Mouse (Mus musculus) MEL (cell line): ENCODE measurements around the gene Itpr2. TPM values are rescaled to one million over a fixed set of nuclear protein-coding genes. Genes with fewer than 3 reads are reported as not detected.
A peak's percentile ranks its signal among the peaks of the same experiment; 100 is the strongest.

Experiments used
- DNase-seq: peaks from one replicate; pipeline ENCODE4 v3.0.0; 2011; ENCODE audit warnings: low read depth, low spot score
- H3K27ac ChIP-seq: 2 replicates; pipeline ENCODE4 v1.5.1; 2012; ENCODE audit warnings: low read depth, mild to moderate bottlenecking, control low read depth, low read length, moderate library complexity; ENCODE audit not compliant: control insufficient read depth
- H3K27me3 ChIP-seq, 2 experiments: fragments of 150-350 bp in 1 of 2; sonication (generic) in 1 of 2; 2 replicates each; pipeline ENCODE4 v1.6.1; 2012; ENCODE audit warnings: low read length in 2 of 2, mild to moderate bottlenecking in 2 of 2, improper control_type of control experiment in 1 of 2, moderate library complexity in 1 of 2; ENCODE audit not compliant: insufficient read depth in 2 of 2, control insufficient read depth in 1 of 2
- H3K36me3 ChIP-seq, 2 experiments: 2 replicates each; pipeline ENCODE4 v1.6.1; 2012 to 2014; ENCODE audit warnings: low read length in 2 of 2, improper control_type of control experiment in 1 of 2, inconsistent platforms in 1 of 2, mild to moderate bottlenecking in 1 of 2; ENCODE audit not compliant: insufficient read depth in 2 of 2, control insufficient read depth in 1 of 2
- H3K4me1 ChIP-seq, 2 experiments: fragments of 150-350 bp in 1 of 2; sonication (generic) in 1 of 2; 2 replicates each; pipeline ENCODE4 v1.6.1; 2012; ENCODE audit warnings: low read length in 2 of 2, improper control_type of control experiment in 1 of 2, mild to moderate bottlenecking in 1 of 2; ENCODE audit not compliant: insufficient read depth in 2 of 2, control insufficient read depth in 1 of 2
- H3K4me3 ChIP-seq, 2 experiments: fragments of 150-350 bp in 1 of 2; sonication (generic) in 1 of 2; 2 replicates each; pipeline ENCODE4 v1.5.1; 2012; ENCODE audit warnings: low read depth in 2 of 2, low read length in 2 of 2, mild to moderate bottlenecking in 2 of 2, moderate library complexity in 2 of 2, control low read depth in 1 of 2, improper control_type of control experiment in 1 of 2; ENCODE audit not compliant: control insufficient read depth in 1 of 2, insufficient read depth in 1 of 2
- H3K79me2 ChIP-seq: 2 replicates; pipeline ENCODE4 v1.6.1; 2012; ENCODE audit warnings: mild to moderate bottlenecking, low read length, moderate library complexity; ENCODE audit not compliant: control insufficient read depth, poor library complexity, insufficient read depth
- H3K9ac ChIP-seq: 2 replicates; pipeline ENCODE4 v1.6.1; 2012; ENCODE audit warnings: low read depth, mild to moderate bottlenecking, control low read depth, low read length, moderate library complexity; ENCODE audit not compliant: control insufficient read depth, poor library complexity, severe bottlenecking
- H3K9me3 ChIP-seq: fragments of 150-350 bp; sonication (generic); replicated peaks from 2 replicates; pipeline ENCODE4 v1.6.1; 2012; ENCODE audit warnings: mild to moderate bottlenecking, low read length, improper control_type of control experiment, moderate library complexity; ENCODE audit not compliant: insufficient read depth
- CHD1 ChIP-seq: IDR thresholded peaks from 2 replicates; pipeline ENCODE4 v1.6.1; 2012; ENCODE audit warnings: low read depth, mild to moderate bottlenecking, inconsistent platforms, low read length, improper control_type of control experiment
- CHD2 ChIP-seq: IDR thresholded peaks from 2 replicates; pipeline ENCODE4 v1.6.1; 2011; ENCODE audit warnings: low read length, improper control_type of control experiment
- ELF1 ChIP-seq: IDR thresholded peaks from 2 replicates; pipeline ENCODE4 v1.6.1; 2014; ENCODE audit warnings: low read depth, mild to moderate bottlenecking, inconsistent platforms, low read length, improper control_type of control experiment, moderate library complexity
- ETS1 ChIP-seq: IDR thresholded peaks from 2 replicates; pipeline ENCODE4 v1.6.1; 2012; ENCODE audit warnings: low read depth, mild to moderate bottlenecking, inconsistent platforms, low read length, improper control_type of control experiment, moderate library complexity
- KAT2A ChIP-seq: conservative IDR thresholded peaks from 2 replicates; pipeline ENCODE4 v1.6.1; 2012; ENCODE audit warnings: low read depth, low read length, improper control_type of control experiment, inconsistent platforms
- MAFK ChIP-seq: IDR thresholded peaks from 2 replicates; pipeline ENCODE4 v1.6.1; 2011; ENCODE audit warnings: low read depth, mild to moderate bottlenecking, low read length, improper control_type of control experiment, borderline replicate concordance
- MAX ChIP-seq: IDR thresholded peaks from 2 replicates; pipeline ENCODE4 v1.6.1; 2011; ENCODE audit warnings: low read length, improper control_type of control experiment
- MEF2A ChIP-seq: IDR thresholded peaks from 2 replicates; pipeline ENCODE4 v1.6.1; 2014; ENCODE audit warnings: low read depth, mild to moderate bottlenecking, inconsistent platforms, low read length, improper control_type of control experiment; ENCODE audit not compliant: poor library complexity, insufficient replicate concordance, severe bottlenecking; ENCODE audit errors: extremely low read depth
- MXI1 ChIP-seq: IDR thresholded peaks from 2 replicates; pipeline ENCODE4 v1.6.1; 2011; ENCODE audit warnings: mild to moderate bottlenecking, low read depth, low read length, improper control_type of control experiment
- MYB ChIP-seq: IDR thresholded peaks from 2 replicates; pipeline ENCODE4 v1.6.1; 2011; ENCODE audit warnings: mild to moderate bottlenecking, low read depth, low read length, improper control_type of control experiment
- POLR2A ChIP-seq, 2 experiments: IDR thresholded peaks; 2 replicates each; pipeline ENCODE4 v1.6.1; 2011 to 2012; ENCODE audit warnings: low read length in 2 of 2, mild to moderate bottlenecking in 2 of 2, control low read depth in 1 of 2, improper control_type of control experiment in 1 of 2, low read depth in 1 of 2, moderate library complexity in 1 of 2; ENCODE audit not compliant: control insufficient read depth in 1 of 2, insufficient read depth in 1 of 2, poor library complexity in 1 of 2
- TBP ChIP-seq: IDR thresholded peaks from 2 replicates; pipeline ENCODE4 v1.8.0; 2011; ENCODE audit warnings: low read depth, low read length, improper control_type of control experiment
- TCF12 ChIP-seq: IDR thresholded peaks from 2 replicates; pipeline ENCODE4 v1.6.1; 2014; ENCODE audit warnings: low read depth, mild to moderate bottlenecking, inconsistent platforms, low read length, improper control_type of control experiment, moderate library complexity
- ZMIZ1 ChIP-seq: IDR thresholded peaks from 2 replicates; pipeline ENCODE4 v1.6.1; 2012; ENCODE audit warnings: low read depth, mild to moderate bottlenecking, inconsistent platforms, low read length, improper control_type of control experiment, moderate library complexity
- polyA plus RNA-seq, 2 experiments: library from polyadenylated mRNA; stranded (reverse) in 1 of 2; unstranded in 1 of 2; fragments of >175 nt in 1 of 2; fragments of >200 nt in 1 of 2; gene quantifications; 2 replicates each; pipeline versions ENCODE4 v1.2.1 to v1.2.4; 2012; ENCODE audit warnings: low replicate concordance in 2 of 2, low read depth in 1 of 2; ENCODE audit not compliant: insufficient read length in 2 of 2, insufficient read depth in 1 of 2, missing spikeins in 1 of 2
- total RNA-seq: library from RNA; depleted of rRNA; stranded (reverse); fragments of 300-350 nt; gene quantifications from 2 replicates; pipeline ENCODE4 v1.2.3, GENCODE M21; 2012

Gene Itpr2
- total and polyA plus RNA-seq, 3 experiments = 1.5 to 3.0 TPM; not detected in 1

GRCm38 (mm10) chr6:146111781-146112180, 390.2 kb downstream of the Itpr2 start (continued):
- TF ChIP-seq MXI1 (no peak), MAFK (no peak), CHD2 (no peak), MYB (peak; percentile 79), ETS1 (peak; percentile 60; the same call in 1 of the 2 replicates), TBP (no peak), MEF2A (no peak)

GRCm38 (mm10) chr6:146110832-146111741, 390.9 kb downstream of the Itpr2 start:
- H3K27me3 ChIP-seq = no peaks in the 10 kb centered on the region
- peaks cover 0 to 10% of the 10 kb centered on the region in 2 experiments; a peak in 3 of 4 replicates for H3K36me3 ChIP-seq
- no peak for TF ChIP-seq MAX
- TF ChIP-seq MEF2A = no peak
- no peak for TF ChIP-seq MXI1
- no peak for TF ChIP-seq ELF1
- no peaks in the 10 kb centered on the region for H3K79me2 ChIP-seq
- peaks cover 6 to 19% of the 10 kb centered on the region in 2 experiments for H3K4me1 ChIP-seq
- H3K9me3 ChIP-seq = no peaks in the 10 kb centered on the region
- no peak overlapping the region for H3K9ac ChIP-seq
- H3K4me3 ChIP-seq = no peak overlapping the region
- no peak overlapping the region; the same call in 1 of the 2 replicates for H3K27ac ChIP-seq
- DNase-seq = no peak

GRCm38 (mm10) chr6:146110425-146110824, 391.6 kb downstream of the Itpr2 start:
- H3K79me2 ChIP-seq = no peaks in the 10 kb centered on the region
- H3K9me3 ChIP-seq = no peaks in the 10 kb centered on the region
- TF ChIP-seq POLR2A (IDR thresholded peaks at IDR 0.05; ENCODE audit: control insufficient read depth in 1 of 2, insufficient read depth in 1 of 2, low read depth in 1 of 2, low read length in 2 of 2, poor library complexity in 1 of 2) = no peak
- no peak for TF ChIP-seq KAT2A
- TF ChIP-seq CHD1 = no peak
- no peak for TF ChIP-seq CHD2
- TF ChIP-seq TCF12 = no peak
- no peak for TF ChIP-seq MAFK
- no peak for TF ChIP-seq ZMIZ1
- no peak overlapping the region for H3K4me3 ChIP-seq
- H3K9ac ChIP-seq = no peak overlapping the region
- no peaks in the 10 kb centered on the region for H3K27me3 ChIP-seq
- H3K36me3 ChIP-seq = peaks cover 0 to 10% of the 10 kb centered on the region in 2 experiments; a peak in 3 of 4 replicates
- no peak for DNase-seq
- H3K27ac ChIP-seq = no peak overlapping the region
- H3K4me1 ChIP-seq = peaks cover 6 to 19% of the 10 kb centered on the region in 2 experiments
